In genomic region chr19:60160611-60161274, GRCm38 (mm10) we compare ENCODE assay signal across 8 mouse cellular contexts.
DNase-seq lines count a peak whose midpoint lies in the region; TF ChIP-seq lines count a peak whose summit lies in the region.

No protein-coding gene starts in this region.

- H3K27ac ChIP-seq in small intestine, adult 2 months (ENCODE audit: insufficient read depth, low read depth, low read length): no peak overlapping the region

- H3K4me3 ChIP-seq in small intestine, adult 2 months (ENCODE audit: low read depth, low read length): no peak overlapping the region

- TF ChIP-seq POLR2A in small intestine, adult 2 months (IDR thresholded peaks at IDR 0.05; ENCODE audit: low read depth, low read length): no peak

- peak; percentile 41 for DNase-seq in right cerebral cortex, postnatal 14 days
- DNase-seq in right cerebral cortex, postnatal 36 days (ENCODE audit: low spot score in 2 of 2): no peak
- peak; percentile 36 to 57 for DNase-seq in adrenal gland, postnatal 36 days
- DNase-seq in gastrocnemius, adult 18-20 months (ENCODE audit: low spot score): peak; percentile 40
- DNase-seq in kidney, adult 8-10 months: peak; percentile 14 to 44
- DNase-seq in lung, adult 18-20 months: peak; percentile 24
- DNase-seq in frontal cortex, postnatal 36 days (ENCODE audit: low spot score in 2 of 2): no peak

- H3K36me3 ChIP-seq in small intestine, adult 2 months (ENCODE audit: control insufficient read depth, insufficient read depth, low read length): no peaks in the 10 kb centered on the region

- peaks cover 3% of the 10 kb centered on the region; the same call in 1 of the 2 replicates for H3K4me1 ChIP-seq in small intestine, adult 2 months (ENCODE audit: control insufficient read depth, insufficient read depth, insufficient read length, low read length)

- TF ChIP-seq CTCF in small intestine, adult 2 months (IDR thresholded peaks at IDR 0.05; ENCODE audit: extremely low read depth, insufficient read length, insufficient replicate concordance, low read depth, low read length): peak; percentile 77; the same call in 1 of the 2 replicates

- no peaks in the 10 kb centered on the region for H3K27me3 ChIP-seq in small intestine, adult 2 months (ENCODE audit: control insufficient read depth, insufficient read depth, low read length)

- WGBS in small intestine, adult 2 months: 23% methylated on average over 20 of the region's 20 CpGs

Comparison
In these comparisons a context has a peak if more than half of its experiments do, and no peak if none do; other contexts are left out.
1. DNase-seq: peak in right cerebral cortex, postnatal 14 days (single experiment), adrenal gland, postnatal 36 days (2 of 2), gastrocnemius, adult 18-20 months (single experiment), kidney, adult 8-10 months (2 of 2) and lung, adult 18-20 months (2 of 2); none in right cerebral cortex, postnatal 36 days (0 of 2) and frontal cortex, postnatal 36 days (0 of 2).